Mouse (Mus musculus): ENCODE measurements around the gene Gna14. TPM values are rescaled to one million over a fixed set of nuclear protein-coding genes. Genes with fewer than 3 reads are reported as not detected.

The Gna14 gene
- total and polyA plus RNA-seq, 3 experiments = not detected

GRCm38 (mm10) chr19:16456181-16456580, 20.6 kb downstream of the Gna14 start:
- TF ChIP-seq GABPA (IDR thresholded peaks at IDR 0.05; ENCODE audit: low read depth, low read length) (no peak), HCFC1 (IDR thresholded peaks at IDR 0.05; ENCODE audit: low read depth, low read length) (no peak), USF2 (IDR thresholded peaks at IDR 0.05; ENCODE audit: borderline replicate concordance in 1 of 2, insufficient read depth in 1 of 2, low read depth in 1 of 2, low read length in 2 of 2) (no peak), MXI1 (IDR thresholded peaks at IDR 0.05; ENCODE audit: low read depth, low read length) (no peak), SIN3A (IDR thresholded peaks at IDR 0.05; ENCODE audit: low read length) (peak; percentile 29; the same call in 1 of the 2 replicates), SMC3 (IDR thresholded peaks at IDR 0.05; ENCODE audit: low read depth, low read length) (no peak), CHD1 (IDR thresholded peaks at IDR 0.05; ENCODE audit: low read depth, low read length) (no peak), TAL1 (IDR thresholded peaks at IDR 0.05; ENCODE audit: low read length) (peak; percentile 16; the same call in 1 of the 2 replicates), ETS1 (IDR thresholded peaks at IDR 0.05; ENCODE audit: low read depth, low read length) (peak; percentile 38; the same call in 1 of the 2 replicates), POLR2AphosphoS5 (IDR thresholded peaks at IDR 0.05; ENCODE audit: borderline replicate concordance, low read depth, low read length) (no peak), MYB (IDR thresholded peaks at IDR 0.05; ENCODE audit: low read depth, low read length) (0 out of 2 replicates have a peak, but pooled peaks have one; percentile 9), GATA1 (IDR thresholded peaks at IDR 0.05; ENCODE audit: low read depth, low read length) (0 out of 2 replicates have a peak, but pooled peaks have one; percentile 54), RAD21 (IDR thresholded peaks at IDR 0.05; ENCODE audit: low read depth, low read length) (no peak), CTCF (IDR thresholded peaks at IDR 0.05 in 2 of 3, conservative IDR thresholded peaks at IDR 0.05 in 1 of 3; ENCODE audit: control insufficient read depth in 1 of 3, insufficient read depth in 1 of 3, low read depth in 2 of 3, low read length in 3 of 3, poor library complexity in 1 of 3, severe bottlenecking in 1 of 3) (no peak), MEF2A (IDR thresholded peaks at IDR 0.05; ENCODE audit: extremely low read depth, insufficient replicate concordance, low read depth, low read length, poor library complexity, severe bottlenecking) (no peak), ZMIZ1 (IDR thresholded peaks at IDR 0.05; ENCODE audit: low read depth, low read length) (no peak), ELF1 (IDR thresholded peaks at IDR 0.05; ENCODE audit: low read depth, low read length) (no peak), ZC3H11A (IDR thresholded peaks at IDR 0.05; ENCODE audit: low read depth, low read length) (no peak), MYC (IDR thresholded peaks at IDR 0.05; ENCODE audit: low read depth, low read length) (no peak; the same call in 1 of the 2 replicates), TCF12 (IDR thresholded peaks at IDR 0.05; ENCODE audit: low read depth, low read length) (peak; percentile 42; the same call in 1 of the 2 replicates), CHD2 (IDR thresholded peaks at IDR 0.05; ENCODE audit: low read length) (no peak), JUND (IDR thresholded peaks at IDR 0.05; ENCODE audit: low read depth, low read length) (no peak), MAX (IDR thresholded peaks at IDR 0.05; ENCODE audit: low read length) (no peak), EP300 (IDR thresholded peaks at IDR 0.05; ENCODE audit: low read depth in 1 of 2, low read length in 2 of 2) (peak; percentile 59 to 71), NELFE (IDR thresholded peaks at IDR 0.05; ENCODE audit: low read depth, low read length) (0 out of 2 replicates have a peak, but pooled peaks have one; percentile 28), ZKSCAN1 (IDR thresholded peaks at IDR 0.05; ENCODE audit: low read depth, low read length) (no peak), ZNF384 (IDR thresholded peaks at IDR 0.05; ENCODE audit: low read depth, low read length) (peak; percentile 44), POLR2A (IDR thresholded peaks at IDR 0.05; ENCODE audit: control insufficient read depth in 1 of 2, insufficient read depth in 1 of 2, low read depth in 1 of 2, low read length in 2 of 2, poor library complexity in 1 of 2) (no peak), KAT2A (conservative IDR thresholded peaks at IDR 0.05; ENCODE audit: low read depth, low read length) (no peak), E2F4 (IDR thresholded peaks at IDR 0.05; ENCODE audit: borderline replicate concordance, low read depth, low read length) (no peak)
- Histone ChIP-seq H3K79me2 (ENCODE audit: control insufficient read depth, insufficient read depth, low read length, poor library complexity) (no peaks in the 10 kb centered on the region), H3K27ac (ENCODE audit: control insufficient read depth, low read depth, low read length) (peak overlapping the region; percentile 52; the same call in 1 of the 2 replicates), H3K4me3 (ENCODE audit: control insufficient read depth in 1 of 2, insufficient read depth in 1 of 2, low read depth in 2 of 2, low read length in 2 of 2) (no peak overlapping the region), H3K36me3 (ENCODE audit: control insufficient read depth in 1 of 2, insufficient read depth in 2 of 2, low read length in 2 of 2) (peaks cover 0 to 25% of the 10 kb centered on the region in 2 experiments; a peak in 2 of 4 replicates), H3K9me3 (replicated peaks; ENCODE audit: insufficient read depth, low read length) (no peaks in the 10 kb centered on the region), H3K9ac (ENCODE audit: control insufficient read depth, low read depth, low read length, poor library complexity, severe bottlenecking) (no peak overlapping the region), H3K4me1 (ENCODE audit: control insufficient read depth in 1 of 2, insufficient read depth in 2 of 2, low read length in 2 of 2) (peaks cover 5 to 27% of the 10 kb centered on the region in 2 experiments; a peak in 3 of 4 replicates), H3K27me3 (ENCODE audit: control insufficient read depth in 1 of 2, insufficient read depth in 2 of 2, low read length in 2 of 2) (no peaks in the 10 kb centered on the region)
- peak; percentile 58 for DNase-seq (ENCODE audit: low read depth, low spot score)
